Mouse (Mus musculus) thymus, postnatal 10 days (tissue): ENCODE measurements around the gene Dgcr2.

Source experiments
- DNase-seq, 2 experiments: peaks; one replicate each; pipeline ENCODE4 v3.0.0; 2021; ENCODE audit warnings: low spot score in 2 of 2

Dgcr2 gene

DNA sequence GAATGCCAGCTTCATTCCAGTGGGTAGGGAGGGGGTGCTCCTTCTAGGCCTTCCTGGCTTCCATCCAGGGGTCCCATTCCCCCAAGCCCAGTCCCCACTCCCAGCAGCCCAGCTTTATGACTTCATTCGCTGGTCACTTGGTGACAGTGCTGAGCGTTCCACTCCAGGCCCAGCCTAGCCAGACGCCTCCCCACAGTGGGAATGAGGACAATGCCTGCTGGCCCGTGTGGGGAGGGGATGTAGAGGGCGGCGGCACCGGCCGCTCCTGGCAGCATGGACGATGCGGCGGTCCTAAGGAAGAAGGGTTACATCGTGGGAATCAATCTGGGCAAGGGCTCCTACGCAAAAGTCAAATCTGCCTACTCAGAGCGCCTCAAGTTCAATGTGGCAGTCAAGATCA lies at the start of gene Dgcr2, which contains the start of gene Tssk2:
Gene Dgcr2, minus strand, starts transcription at position 101 of the 400 bp plus-strand sequence.
Gene Tssk2, plus strand, starts transcription at position 176 of the 400 bp plus-strand sequence.
- no peak for DNase-seq

GRCm38 (mm10) chr16:17945081-17945831 lies 46.9 kb upstream of the Dgcr2 start:
- no peak for DNase-seq

DNA sequence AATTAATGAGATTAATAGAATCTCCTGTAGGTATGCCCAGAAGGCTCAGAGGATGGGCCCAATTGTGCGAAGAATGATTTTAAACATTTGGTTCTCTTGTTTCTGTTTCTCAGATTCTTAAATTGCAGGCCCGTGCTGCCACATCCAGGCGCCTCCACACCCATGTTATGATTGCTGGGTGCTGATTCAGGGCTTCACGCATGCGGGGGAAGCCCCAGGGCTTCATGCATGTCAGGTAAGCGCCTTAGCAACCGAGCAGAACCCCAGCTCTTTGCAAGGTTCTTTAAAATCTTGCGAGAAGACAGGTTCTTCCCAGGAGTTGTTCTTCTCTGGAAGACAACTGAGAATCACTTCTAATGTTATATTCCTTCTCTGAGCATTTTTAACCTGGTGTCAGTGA lies 45.1 kb upstream of the Dgcr2 start:
- DNase-seq = no peak

GRCm38 (mm10) chr16:17939255-17939751 lies 40.9 kb upstream of the Dgcr2 start:
- no peak for DNase-seq

GRCm38 (mm10) chr16:17938821-17939220 lies 40.5 kb upstream of the Dgcr2 start:
- DNase-seq = peak in 1 of 2 experiments; percentile 65

GRCm38 (mm10) chr16:17938187-17938586 lies 39.8 kb upstream of the Dgcr2 start:
- DNase-seq = no peak

GRCm38 (mm10) chr16:17936776-17937175 lies 38.4 kb upstream of the Dgcr2 start:
- no peak for DNase-seq

DNA sequence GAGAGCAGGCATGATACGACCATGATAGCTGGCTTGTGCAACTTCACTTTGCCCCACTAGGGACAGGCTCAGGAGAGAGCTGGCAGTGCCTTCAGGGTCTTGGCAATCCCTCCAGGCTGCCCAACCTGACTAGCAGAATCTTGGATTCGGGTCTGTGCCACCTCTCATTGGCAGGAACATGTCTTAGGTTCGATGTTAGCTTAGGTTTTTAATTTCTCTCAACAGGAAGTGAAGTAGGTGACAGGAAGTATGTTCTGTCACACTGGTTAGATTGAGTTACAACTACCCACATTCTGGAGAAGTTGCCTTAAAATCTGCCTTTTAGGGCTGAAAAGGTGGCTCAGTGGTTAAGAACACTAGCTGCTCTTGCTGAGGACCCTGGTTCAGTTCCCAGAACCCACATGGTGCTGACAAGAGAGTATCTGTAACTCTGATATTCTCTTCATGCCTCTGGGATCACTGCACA lies 36.1 kb upstream of the Dgcr2 start:
- no peak for DNase-seq

DNA sequence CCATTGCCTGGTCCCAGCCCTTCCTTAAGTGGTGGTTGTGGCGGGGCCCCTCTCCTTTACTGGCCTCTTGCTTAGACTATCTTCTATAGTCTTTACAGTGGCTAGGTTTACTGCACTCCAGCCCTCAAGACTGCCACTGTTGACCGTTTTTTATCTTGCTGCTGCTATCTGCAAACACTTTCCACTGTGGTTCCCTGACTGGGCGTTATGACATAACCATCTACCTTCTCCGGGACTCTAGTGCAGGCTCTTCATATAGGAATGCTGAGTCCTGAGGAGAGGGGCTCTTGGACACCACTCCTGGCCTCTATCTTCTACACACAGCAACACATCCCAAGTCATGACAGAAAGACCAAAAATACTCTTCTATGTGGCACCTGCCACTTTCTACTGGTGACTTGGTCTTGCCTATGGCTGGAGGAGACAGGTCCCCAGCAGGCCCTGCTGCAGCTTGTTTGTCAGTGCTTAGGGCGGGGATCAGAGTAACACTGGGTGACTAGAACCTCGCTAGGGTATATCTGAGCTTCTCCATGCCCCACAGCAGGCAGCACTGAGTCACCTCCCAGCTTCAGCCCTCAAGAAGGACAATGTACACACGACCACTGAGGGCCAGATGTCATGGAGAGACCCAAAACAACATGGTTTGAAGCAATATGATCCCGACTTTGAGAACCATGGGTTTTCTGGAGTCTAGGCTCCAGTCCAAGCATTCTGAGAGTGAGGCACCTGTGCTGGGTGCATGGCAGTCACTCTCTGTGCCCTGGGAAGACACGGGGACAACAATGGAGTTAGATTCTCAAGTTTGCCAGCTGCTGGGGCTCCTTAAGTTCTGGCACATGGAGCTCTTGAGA lies 35.5 kb upstream of the Dgcr2 start:
- DNase-seq = no peak

DNA sequence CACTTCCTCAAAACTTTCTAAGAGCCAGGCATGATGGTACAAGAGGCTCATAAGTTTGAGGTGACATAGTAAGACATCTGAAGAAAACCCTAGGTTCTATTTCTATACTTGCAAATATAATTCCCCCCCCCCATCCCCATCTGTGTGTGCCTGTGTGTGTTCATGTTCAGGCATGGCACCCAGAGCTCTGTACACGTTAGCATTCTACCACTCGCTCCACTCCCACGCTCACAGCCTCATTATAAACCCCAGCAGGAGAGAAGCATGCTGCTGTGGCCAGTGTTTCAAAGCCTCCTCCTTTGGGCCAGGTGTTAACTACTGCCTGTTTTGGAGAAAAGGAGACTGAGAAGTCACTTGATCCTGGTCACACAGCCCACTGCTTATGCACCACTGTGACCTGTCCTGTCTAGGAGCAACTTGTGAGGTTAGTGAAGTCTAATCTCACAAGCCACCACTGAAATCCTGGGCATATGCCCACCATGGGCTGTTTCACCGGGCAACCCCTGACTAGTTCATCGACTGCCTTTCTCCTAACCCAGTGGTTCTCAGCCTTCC lies 33.6 kb upstream of the Dgcr2 start:
- DNase-seq = no peak

GRCm38 (mm10) chr16:17929631-17930030 lies 31.3 kb upstream of the Dgcr2 start:
- DNase-seq = no peak

- no peak for DNase-seq
Measured at GRCm38 (mm10) chr16:17929211-17929610, 30.8 kb upstream of the Dgcr2 start.

GRCm38 (mm10) chr16:17928627-17929104 lies 30.3 kb upstream of the Dgcr2 start:
- DNase-seq = peak; percentile 69 to 76

GRCm38 (mm10) chr16:17928087-17928580 lies 29.8 kb upstream of the Dgcr2 start, which contains the start of gene Slc25a1:
Gene Slc25a1, minus strand, starts transcription at chr16:17928219.
- peak in 1 of 2 experiments; percentile 35 for DNase-seq

- peak; percentile 28 to 48 for DNase-seq
Measured at GRCm38 (mm10) chr16:17927351-17928082, 29.2 kb upstream of the Dgcr2 start.

DNA sequence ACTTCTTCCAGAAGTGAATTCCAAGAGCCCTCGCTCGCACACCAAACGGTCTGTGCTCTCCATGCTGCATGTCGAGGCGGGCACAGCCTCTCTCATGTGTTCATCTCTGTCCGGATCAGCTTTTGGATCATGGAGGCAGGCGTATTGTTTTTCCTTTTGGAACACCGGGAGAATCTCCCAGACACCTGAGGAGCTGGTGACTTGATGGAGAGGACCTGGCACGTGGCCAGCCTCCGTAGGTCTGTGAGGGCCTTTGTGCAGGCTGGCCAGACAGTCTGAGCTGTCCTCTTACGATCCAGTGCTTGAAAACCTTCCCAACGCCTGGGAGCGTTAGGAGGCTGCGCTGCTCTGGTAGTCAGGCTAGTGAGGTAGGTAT lies 23.8 kb upstream of the Dgcr2 start:
- DNase-seq = no peak

- DNase-seq = peak; percentile 91 to 93
Measured at GRCm38 (mm10) chr16:17921325-17922162, 23.2 kb upstream of the Dgcr2 start.

- DNase-seq = no peak
Measured at GRCm38 (mm10) chr16:17920586-17920985, 22.2 kb upstream of the Dgcr2 start.

GRCm38 (mm10) chr16:17914307-17915249 lies 16.2 kb upstream of the Dgcr2 start, which contains the start of gene Gsc2:
Gene Gsc2, minus strand, starts transcription at chr16:17915059.
- DNase-seq = peak in 1 of 2 experiments; percentile 21
